Mouse (Mus musculus) ovary, postnatal 10 days (tissue): Measurements from ENCODE around the gene Pdlim4.
"Not testable (repeated sequence)": the region's sequence is repeated elsewhere in the genome, so short reads cannot be mapped to it uniquely, and the experiment has no call there.

Experiments
- DNase-seq: peaks from one replicate; pipeline ENCODE4 v3.0.0; 2022; ENCODE audit warnings: low spot score

Pdlim4 gene

DNA sequence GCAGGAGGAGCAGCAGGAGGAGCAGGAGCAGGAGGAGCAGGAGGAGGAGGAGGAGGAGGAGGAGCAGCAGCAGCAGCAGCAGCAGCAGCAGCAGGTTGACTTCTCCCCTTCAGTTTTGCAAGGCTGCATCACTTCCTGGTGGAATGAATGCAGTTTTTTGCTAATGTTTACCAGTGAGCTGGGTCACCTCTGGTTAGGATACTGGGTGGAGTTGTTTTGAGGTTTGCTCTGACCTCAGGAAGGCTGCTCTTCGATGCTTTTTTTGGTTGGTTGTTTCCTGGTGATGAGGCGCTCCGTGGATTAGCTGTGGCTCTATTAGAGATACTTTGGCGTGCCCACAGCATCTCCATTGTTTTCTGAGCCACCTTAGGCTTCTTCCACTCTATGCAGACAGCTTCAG, 51.2 kb downstream of the Pdlim4 start:
- no peak for DNase-seq

DNA sequence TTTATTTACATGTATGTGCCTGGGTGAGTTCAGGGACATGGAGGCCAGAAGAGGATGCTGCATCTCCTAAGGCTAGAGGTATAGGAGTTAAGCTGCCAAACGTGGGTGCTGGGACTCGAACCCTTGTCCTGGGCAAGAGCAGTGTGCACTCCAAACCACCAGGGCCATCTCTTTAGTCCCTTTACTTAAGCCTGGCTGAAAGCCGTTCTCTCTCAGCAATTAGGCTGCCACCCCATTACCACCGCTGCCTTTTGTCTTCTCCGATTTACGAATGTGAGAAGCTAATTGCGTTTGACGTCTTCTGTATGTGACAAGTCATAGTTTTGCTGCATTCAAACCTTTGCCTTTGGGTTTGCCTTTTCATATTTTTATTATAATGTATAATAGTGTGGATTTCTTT, 52.8 kb downstream of the Pdlim4 start:
- no peak for DNase-seq

DNA sequence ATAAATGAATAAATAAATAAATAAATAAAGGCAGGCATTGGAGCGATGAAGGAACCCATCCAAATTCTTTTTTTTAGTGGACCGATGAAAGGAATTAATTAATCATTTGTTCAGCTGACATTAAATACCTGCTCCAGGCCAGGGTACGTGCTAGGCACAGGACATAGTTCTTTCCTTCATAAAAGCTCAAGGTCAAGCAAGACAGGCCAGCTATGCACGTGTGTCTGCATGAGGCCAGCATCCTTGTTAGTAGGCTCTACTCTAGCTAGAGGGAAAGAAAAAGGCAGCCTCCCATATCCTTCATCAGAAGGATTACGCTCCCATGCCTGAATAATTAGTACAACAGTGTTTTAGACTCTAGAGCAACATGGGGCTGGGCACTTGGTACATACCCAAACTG, 55.9 kb downstream of the Pdlim4 start:
- no peak for DNase-seq

DNA sequence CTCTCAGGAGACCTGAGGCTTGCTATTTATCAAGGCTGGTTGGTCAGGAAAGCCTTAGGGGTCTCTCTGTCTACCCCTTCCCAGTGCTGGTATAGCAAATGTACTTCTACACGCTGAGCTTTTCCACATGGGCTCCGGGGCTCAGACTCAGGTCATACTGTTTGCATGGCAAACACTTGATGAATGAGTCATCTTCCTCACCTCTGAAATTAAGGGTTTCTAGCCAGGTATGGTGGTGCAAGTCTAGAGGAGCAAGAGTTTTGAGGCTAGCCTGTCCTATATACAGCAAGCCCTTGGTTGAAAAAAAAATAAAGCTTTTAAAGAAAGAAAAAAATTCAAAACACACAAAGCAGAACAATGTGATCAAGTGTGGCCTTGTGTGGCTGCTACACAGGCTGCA, 57.6 kb downstream of the Pdlim4 start:
- no peak for DNase-seq

DNA sequence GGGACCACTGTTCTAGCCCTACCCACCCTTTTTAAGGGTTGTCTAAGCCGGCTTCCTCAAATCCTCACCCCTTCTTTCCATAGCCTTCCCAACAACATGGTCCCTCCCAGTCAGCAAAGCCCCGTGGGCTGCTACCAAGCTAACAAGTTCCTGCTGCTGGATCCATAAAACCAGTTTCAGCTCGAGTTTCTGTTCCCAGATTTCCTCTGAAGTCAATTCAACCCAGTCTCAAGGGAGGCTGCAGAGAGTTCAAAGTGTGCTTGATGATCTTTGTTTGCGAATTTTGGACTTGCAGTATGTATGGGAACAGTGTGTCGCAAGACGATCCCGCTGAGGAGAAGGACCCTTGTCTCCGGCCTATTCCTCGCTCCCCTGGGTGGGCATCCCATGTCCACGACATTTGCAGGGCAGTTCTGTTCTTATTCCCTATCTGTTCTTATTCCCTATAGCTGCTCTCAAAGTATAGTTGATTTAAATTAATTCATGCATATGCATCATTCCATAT, 60.3 kb downstream of the Pdlim4 start:
- no peak for DNase-seq

DNA sequence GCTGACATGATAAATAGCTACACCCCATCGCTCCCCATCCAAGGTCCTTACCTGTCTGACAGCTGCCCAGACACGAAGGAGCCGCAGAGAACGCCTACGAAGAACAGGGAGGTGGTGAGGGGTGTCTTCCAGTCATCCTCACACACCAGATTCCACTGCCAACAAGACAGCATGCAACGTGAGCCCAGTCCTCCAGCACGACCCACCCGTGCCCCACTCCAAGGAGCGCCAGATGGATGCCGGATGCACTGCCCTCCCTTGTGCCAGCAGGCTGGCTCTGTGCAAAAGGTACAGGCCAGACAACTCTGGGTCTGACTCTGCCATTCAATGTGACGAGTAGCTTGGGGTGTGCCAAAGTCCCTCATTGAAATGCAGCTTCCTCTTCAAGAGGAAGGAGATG, 61.1 kb downstream of the Pdlim4 start:
- DNase-seq, result no peak

DNA sequence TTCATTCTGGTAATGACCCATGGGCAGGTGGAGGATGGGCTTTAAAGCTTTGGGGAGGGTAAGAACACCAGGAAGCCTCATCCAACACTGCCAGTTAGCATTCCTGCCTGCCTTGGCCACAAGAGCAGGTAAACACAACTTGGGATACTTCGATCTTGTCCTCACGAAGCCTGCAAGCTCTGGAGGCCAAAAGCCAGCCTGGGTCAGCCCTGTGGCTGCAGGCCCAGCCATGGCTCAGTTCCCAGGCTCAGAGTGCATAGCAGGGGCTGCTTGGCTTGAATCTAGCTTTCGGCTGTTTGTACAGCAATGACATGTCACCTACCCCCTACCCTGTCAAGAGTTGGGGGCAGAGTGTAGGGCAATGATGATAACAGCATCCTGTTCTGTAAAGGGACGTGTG, 61.9 kb downstream of the Pdlim4 start:
- no peak for DNase-seq

DNA sequence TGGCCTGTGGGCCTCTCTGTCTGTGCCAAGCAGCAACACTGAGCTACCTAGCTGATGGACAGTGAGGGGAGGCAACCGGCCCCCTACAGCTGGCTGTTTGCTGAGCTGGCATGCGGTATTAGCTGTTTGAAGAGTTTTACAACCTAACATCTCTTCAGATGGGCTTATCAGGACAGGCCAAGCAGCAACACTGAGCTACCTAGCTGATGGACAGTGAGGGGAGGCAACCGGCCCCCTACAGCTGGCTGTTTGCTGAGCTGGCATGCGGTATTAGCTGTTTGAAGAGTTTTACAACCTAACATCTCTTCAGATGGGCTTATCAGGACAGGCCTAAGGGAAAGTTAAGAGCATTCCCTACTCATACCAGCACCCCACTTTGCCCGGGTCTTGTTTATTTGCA, 62.5 kb downstream of the Pdlim4 start:
- DNase-seq, result not testable (repeated sequence)
